Mouse (Mus musculus) layer of hippocampus, postnatal 10 days (tissue): ENCODE measurements around the gene Olfr1204. TPM values are rescaled to one million over a fixed set of nuclear protein-coding genes. Genes with fewer than 3 reads are reported as not detected.

Experiments
- DNase-seq, 2 experiments: peaks; one replicate each; pipeline ENCODE4 v3.0.0; 2021; ENCODE audit warnings: low spot score in 2 of 2
- long read RNA-seq: library from polyadenylated mRNA; stranded (forward); transcript quantifications from one replicate; pipeline ENCODE4 v2.0.0, GENCODE M21; 2023
- total RNA-seq, 2 experiments: library from RNA; stranded (reverse); gene quantifications; 2 replicates each; pipeline ENCODE4 v1.2.3; 2021

The Olfr1204 gene
- not detected for total RNA-seq
- long read RNA-seq: 0 reads

GRCm38 (mm10) chr2:88848992-88849391 lies at the start of gene Olfr1204:
Olfr1204 (plus strand) TSS chr2:88849292.
- DNase-seq: no peak

GRCm38 (mm10) chr2:88814196-88814595 lies 34.9 kb upstream of the Olfr1204 start, which contains the start of gene Olfr1202:
Olfr1202 (plus strand) TSS chr2:88814496.
- DNase-seq: no peak

GRCm38 (mm10) chr2:88829437-88829836 lies 19.7 kb upstream of the Olfr1204 start, which contains the start of gene Olfr1205:
Olfr1205 (plus strand) TSS chr2:88829737.
- no peak for DNase-seq

- DNase-seq: no peak
Observed at GRCm38 (mm10) chr2:88838477-88838876, 10.6 kb upstream of the Olfr1204 start.

- no peak for DNase-seq
Observed at GRCm38 (mm10) chr2:88862931-88863330, 13.8 kb downstream of the Olfr1204 start, which contains the start of gene Olfr1206. Olfr1206 (plus strand) TSS chr2:88863231.

GRCm38 (mm10) chr2:88902211-88902610 lies 53.1 kb downstream of the Olfr1204 start, which contains the start of gene Olfr1208:
Olfr1208 (minus strand) TSS chr2:88902311.
- no peak for DNase-seq

Other genes with a start within 250 kb of the Olfr1204 start
- not detected for gene Olfr1191-ps1, start 208.8 kb upstream of the Olfr1204 start, total RNA-seq
- not detected for gene Olfr1192-ps1, start 200.8 kb upstream of the Olfr1204 start, total RNA-seq
- not detected for gene Olfr1193, start 173.7 kb upstream of the Olfr1204 start, total RNA-seq
- gene Olfr1195, start 160.1 kb upstream of the Olfr1204 start, total RNA-seq: not detected
- gene Olfr1196, start 144.7 kb upstream of the Olfr1204 start, total RNA-seq: not detected
- not detected for gene Olfr1197, start 116.9 kb upstream of the Olfr1204 start, total RNA-seq
- gene Olfr1198, start 97.9 kb upstream of the Olfr1204 start, total RNA-seq: not detected
- gene Olfr1199, start 88.8 kb upstream of the Olfr1204 start, total RNA-seq: not detected
- gene Olfr1200, start 78.8 kb upstream of the Olfr1204 start, total RNA-seq: not detected
- not detected for gene Olfr1201, start 56.3 kb upstream of the Olfr1204 start, total RNA-seq
- under 1 TPM in 1 of 2 experiments, not detected in 1; 0.09 TPM for gene Olfr1202, start 34.8 kb upstream of the Olfr1204 start, total RNA-seq
- not detected for gene Olfr1205, start 19.6 kb upstream of the Olfr1204 start, total RNA-seq
- not detected for gene Olfr1206, start 13.9 kb downstream of the Olfr1204 start, total RNA-seq
- gene Olfr1208, start 53.0 kb downstream of the Olfr1204 start, total RNA-seq: not detected
- gene Olfr1209, start 65.9 kb downstream of the Olfr1204 start, total RNA-seq: not detected
- gene Olfr1211, start 88.8 kb downstream of the Olfr1204 start, total RNA-seq: not detected
- not detected for gene Olfr1212, start 104.7 kb downstream of the Olfr1204 start, total RNA-seq
- gene Gm13762, start 131.0 kb downstream of the Olfr1204 start, total RNA-seq: not detected
- gene Olfr1214, start 143.4 kb downstream of the Olfr1204 start, total RNA-seq: not detected
- not detected for gene Olfr1215, start 157.7 kb downstream of the Olfr1204 start, total RNA-seq
- gene Olfr1216, start 169.0 kb downstream of the Olfr1204 start, total RNA-seq: not detected
- gene Olfr1217, start 182.8 kb downstream of the Olfr1204 start, total RNA-seq: not detected
- gene Olfr1218, start 211.9 kb downstream of the Olfr1204 start, total RNA-seq: not detected
- not detected for gene Olfr1219, start 234.2 kb downstream of the Olfr1204 start, total RNA-seq